Mouse (Mus musculus) lung, adult 2 months (tissue): ENCODE results near the gene Capn15.

ENCODE experiments used
- CTCF ChIP-seq: fragments of 200-500 bp; IDR thresholded peaks from 2 replicates; pipeline ENCODE4 v1.5.1; 2011; ENCODE audit warnings: mild to moderate bottlenecking, low read length, control low read depth; ENCODE audit not compliant: insufficient read depth
- POLR2A ChIP-seq: fragments of 200-500 bp; IDR thresholded peaks from 2 replicates; pipeline ENCODE4 v1.6.1; 2011; ENCODE audit warnings: low read depth, mild to moderate bottlenecking, control low read depth, low read length, borderline replicate concordance; ENCODE audit errors: extremely low read depth

DNA sequence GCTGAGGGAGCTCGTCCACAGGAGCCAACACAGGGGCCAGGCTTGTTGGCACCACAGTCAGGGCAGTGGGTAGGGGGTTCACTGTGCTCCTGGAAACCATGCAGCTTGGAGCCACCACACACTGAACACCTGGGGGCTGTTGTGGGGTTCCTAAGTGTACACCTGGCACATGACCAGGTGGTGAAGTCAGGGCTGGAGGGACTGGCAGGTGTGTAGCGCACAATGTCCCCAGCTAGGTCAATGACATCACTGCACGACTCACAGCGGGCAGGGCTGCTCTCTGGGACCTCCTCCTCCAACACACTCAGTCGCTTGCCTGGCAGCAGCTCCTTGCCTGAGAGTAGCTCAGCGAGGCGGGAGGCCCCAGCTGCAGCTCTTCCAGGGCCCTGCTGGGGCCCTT is 21.3 kb downstream of the Capn15 start:
- TF ChIP-seq POLR2A (no peak), CTCF (no peak)
